Mouse (Mus musculus): ENCODE measurements at regions not wholly inside any gene's neighbourhood (a gene's known extent, or its start where the extent isn't known, plus 50 kb on each side); places are given as distances from the start of the nearest gene placed in this dataset.

GRCm38 (mm10) chr9:83727462-83728189 is 78.5 kb downstream of the Elovl4 start:
- TF ChIP-seq CTCF (IDR thresholded peaks at IDR 0.05; ENCODE audit: borderline replicate concordance, insufficient read depth, low read depth, low read length): peak; percentile 84
- no peak for TF ChIP-seq POLR2A (IDR thresholded peaks at IDR 0.05; ENCODE audit: borderline replicate concordance, insufficient read depth, low read length)
